Mouse (Mus musculus): ENCODE data around the gene Emc9. TPM values are rescaled to one million over a fixed set of nuclear protein-coding genes. Genes with fewer than 3 reads are reported as not detected.

Gene Emc9
- polyA plus RNA-seq, 1 experiment from 2014 or later, result 7.6 TPM

GRCm38 (mm10) chr14:55596036-55596690 lies 11.1 kb upstream of the Emc9 start:
- no peak overlapping the region for H3K4me3 ChIP-seq (ENCODE audit: low read depth, low read length)
- no peak for DNase-seq (ENCODE audit: low spot score)
- H3K4me2 ChIP-seq (ENCODE audit: low read depth), result no peak overlapping the region
- WGBS, result 79% methylated on average over 13 of the region's 13 CpGs
- peaks cover 7% of the 10 kb centered on the region for H3K4me1 ChIP-seq (ENCODE audit: control insufficient read depth, insufficient read depth, low read length)
- no peak overlapping the region for H3K27ac ChIP-seq (ENCODE audit: low read depth, low read length)
- no peak overlapping the region for H3K9ac ChIP-seq (ENCODE audit: low read length)
- H3K27me3 ChIP-seq (ENCODE audit: control insufficient read depth, insufficient read depth, low read length), result no peaks in the 10 kb centered on the region
- H3K9me3 ChIP-seq (ENCODE audit: control insufficient read depth, low read length), result no peaks in the 10 kb centered on the region
- peaks cover 18% of the 10 kb centered on the region for H3K36me3 ChIP-seq (ENCODE audit: control insufficient read depth, insufficient read depth, low read length)
- no peak for ATAC-seq (ENCODE audit: insufficient read depth, low FRiP score, low TSS enrichment)

- H3K27ac ChIP-seq (ENCODE audit: low read depth, low read length), result no peak overlapping the region; the same call in 1 of the 2 replicates
- DNase-seq (ENCODE audit: low spot score), result no peak
- H3K9ac ChIP-seq (ENCODE audit: low read length), result peak overlapping the region; percentile 83
- H3K9me3 ChIP-seq (ENCODE audit: control insufficient read depth, low read length), result no peaks in the 10 kb centered on the region
- H3K36me3 ChIP-seq (ENCODE audit: control insufficient read depth, insufficient read depth, low read length), result peaks cover 10% of the 10 kb centered on the region
- no peak for ATAC-seq (ENCODE audit: insufficient read depth, low FRiP score, low TSS enrichment)
- WGBS, result 10% methylated on average over 16 of the region's 16 CpGs
- H3K4me1 ChIP-seq (ENCODE audit: control insufficient read depth, insufficient read depth, low read length), result peaks cover 7% of the 10 kb centered on the region
- H3K4me3 ChIP-seq (ENCODE audit: low read depth, low read length), result peak overlapping the region; percentile 85
- H3K4me2 ChIP-seq (ENCODE audit: low read depth), result peak overlapping the region; percentile 98
- no peaks in the 10 kb centered on the region for H3K27me3 ChIP-seq (ENCODE audit: control insufficient read depth, insufficient read depth, low read length)
Measured at GRCm38 (mm10) chr14:55592226-55592625, 7.1 kb upstream of the Emc9 start.

GRCm38 (mm10) chr14:55591331-55591891 lies 6.3 kb upstream of the Emc9 start, which contains the start of gene Rnf31:
TSS of gene Rnf31 (plus strand) at chr14:55591708.
- Histone ChIP-seq H3K9me3 (ENCODE audit: control insufficient read depth, low read length) (no peaks in the 10 kb centered on the region), H3K27ac (ENCODE audit: low read depth, low read length) (peak within 1 kb of the TSS; percentile 86), H3K9ac (ENCODE audit: low read length) (peak within 1 kb of the TSS; percentile 83), H3K4me2 (ENCODE audit: low read depth) (peak within 1 kb of the TSS; percentile 98), H3K27me3 (ENCODE audit: control insufficient read depth, insufficient read depth, low read length) (no peaks in the 10 kb centered on the region), H3K4me1 (ENCODE audit: control insufficient read depth, insufficient read depth, low read length) (peaks cover 7% of the 10 kb centered on the region), H3K4me3 (ENCODE audit: low read depth, low read length) (peak within 1 kb of the TSS; percentile 85), H3K36me3 (ENCODE audit: control insufficient read depth, insufficient read depth, low read length) (peaks cover 8% of the 10 kb centered on the region)
- WGBS, result under 1% methylated on average over 33 of the region's 33 CpGs
- DNase-seq (ENCODE audit: low spot score), result peak; percentile 89
- peak; percentile 86 for ATAC-seq (ENCODE audit: insufficient read depth, low FRiP score, low TSS enrichment)

DNA sequence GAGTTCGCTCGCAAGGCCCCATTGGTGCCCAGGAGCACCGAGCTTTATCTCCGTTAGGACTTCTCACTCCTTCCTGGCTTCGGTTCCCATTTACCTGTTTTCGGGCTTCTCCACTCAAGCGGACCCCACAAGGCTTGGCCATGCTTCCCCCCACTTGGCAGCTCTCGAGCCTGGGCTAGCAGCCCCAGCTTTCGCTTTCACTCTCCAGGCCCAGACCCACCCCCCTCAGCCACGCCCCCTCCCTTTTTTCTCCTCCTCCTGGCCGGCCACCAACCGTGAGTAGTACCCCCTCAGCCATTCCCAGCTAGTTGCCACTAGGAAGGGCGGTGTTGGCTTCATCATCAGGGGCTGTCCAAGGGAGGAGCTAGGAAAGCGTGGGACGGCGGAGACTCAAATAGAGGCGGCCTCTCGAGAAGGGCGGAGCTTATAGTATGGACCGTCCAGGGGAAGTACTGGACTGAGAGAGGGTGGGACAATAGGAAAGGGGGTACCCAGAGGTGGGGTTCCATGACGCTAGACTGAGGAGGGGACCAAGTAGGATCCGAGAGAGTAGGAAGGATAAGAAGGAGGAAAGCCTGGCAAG lies 5.7 kb upstream of the Emc9 start, which contains the start of gene Psme2:
Gene Psme2 (minus strand): TSS at position 366 of the 583 bp plus-strand sequence.
- no peaks in the 10 kb centered on the region for H3K27me3 ChIP-seq (ENCODE audit: control insufficient read depth, insufficient read depth, low read length)
- peak within 1 kb of the TSS; percentile 85 for H3K4me3 ChIP-seq (ENCODE audit: low read depth, low read length)
- peak within 1 kb of the TSS; percentile 86 for H3K27ac ChIP-seq (ENCODE audit: low read depth, low read length)
- WGBS, result under 1% methylated on average over 22 of the region's 22 CpGs
- H3K9me3 ChIP-seq (ENCODE audit: control insufficient read depth, low read length), result no peaks in the 10 kb centered on the region
- DNase-seq (ENCODE audit: low spot score) (peak; percentile 92), ATAC-seq (ENCODE audit: insufficient read depth, low FRiP score, low TSS enrichment) (peak; percentile 96)
- peak within 1 kb of the TSS; percentile 83 for H3K9ac ChIP-seq (ENCODE audit: low read length)
- peaks cover 7% of the 10 kb centered on the region for H3K36me3 ChIP-seq (ENCODE audit: control insufficient read depth, insufficient read depth, low read length)
- peaks cover 7% of the 10 kb centered on the region for H3K4me1 ChIP-seq (ENCODE audit: control insufficient read depth, insufficient read depth, low read length)
- H3K4me2 ChIP-seq (ENCODE audit: low read depth), result peak within 1 kb of the TSS; percentile 98

DNA sequence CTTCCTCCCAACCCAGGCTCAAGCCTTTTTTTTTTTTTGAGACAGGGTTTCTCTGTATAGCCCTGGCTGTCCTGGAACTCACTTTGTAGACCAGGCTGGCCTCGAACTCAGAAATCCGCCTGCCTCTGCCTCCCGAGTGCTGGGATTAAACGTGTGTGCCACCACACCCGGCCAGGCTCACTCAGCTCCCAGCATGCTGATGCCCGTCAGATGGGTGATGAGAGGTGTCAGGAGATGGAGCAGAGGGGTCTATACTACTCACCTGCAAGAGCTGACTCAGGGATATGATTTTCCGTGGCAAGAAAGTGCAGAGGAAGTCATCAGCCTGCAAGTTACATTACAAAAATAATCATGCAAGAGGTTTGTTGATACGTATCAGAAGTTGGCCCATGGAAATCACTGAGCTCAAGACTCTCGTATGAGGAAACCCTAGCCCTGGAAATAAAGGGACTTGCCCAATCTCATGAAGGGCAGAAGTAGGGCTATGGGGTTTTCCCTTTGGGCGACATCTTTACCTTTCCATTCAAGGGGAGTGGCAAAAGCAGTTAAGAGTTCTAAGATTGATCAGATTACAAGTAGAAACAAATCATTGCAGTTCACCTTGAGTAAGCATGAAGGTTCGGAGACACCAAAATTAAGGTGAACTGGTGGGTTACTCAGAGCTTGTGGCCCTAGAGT lies 4.8 kb upstream of the Emc9 start:
- H3K4me3 ChIP-seq (ENCODE audit: low read depth, low read length), result peak overlapping the region; percentile 85
- H3K9me3 ChIP-seq (ENCODE audit: control insufficient read depth, low read length), result no peaks in the 10 kb centered on the region
- no peak overlapping the region for H3K27ac ChIP-seq (ENCODE audit: low read depth, low read length)
- ATAC-seq (ENCODE audit: insufficient read depth, low FRiP score, low TSS enrichment), result no peak
- DNase-seq (ENCODE audit: low spot score), result no peak
- H3K4me1 ChIP-seq (ENCODE audit: control insufficient read depth, insufficient read depth, low read length), result peaks cover 8% of the 10 kb centered on the region
- no peaks in the 10 kb centered on the region for H3K27me3 ChIP-seq (ENCODE audit: control insufficient read depth, insufficient read depth, low read length)
- peak overlapping the region; percentile 83 for H3K9ac ChIP-seq (ENCODE audit: low read length)
- H3K36me3 ChIP-seq (ENCODE audit: control insufficient read depth, insufficient read depth, low read length), result 0 out of 2 replicates have a peak, but pooled peaks cover 2% of the 10 kb centered on the region
- 88% methylated on average over 11 of the region's 11 CpGs for WGBS
- H3K4me2 ChIP-seq (ENCODE audit: low read depth), result peak overlapping the region; percentile 98

DNA sequence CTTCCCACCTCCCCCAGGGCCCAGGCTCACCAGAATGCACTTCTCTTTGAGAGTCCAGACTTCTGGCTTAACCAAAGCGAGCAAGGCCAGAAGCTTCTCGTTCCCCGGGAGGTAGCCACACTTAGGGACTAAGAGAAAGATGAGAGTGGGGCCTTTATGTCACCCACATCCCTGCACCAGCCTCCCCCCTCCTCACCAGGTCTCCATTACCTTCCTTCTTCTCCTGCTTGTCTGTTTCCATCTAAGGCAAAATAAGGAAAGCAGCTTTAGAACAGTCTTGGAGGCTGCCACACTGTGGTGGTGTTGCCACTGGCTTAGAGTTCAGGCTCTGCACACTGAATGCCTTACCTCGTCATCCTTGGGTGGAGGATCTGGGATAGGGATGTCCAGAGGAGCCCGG lies 4.2 kb upstream of the Emc9 start:
- Histone ChIP-seq H3K4me3 (ENCODE audit: low read depth, low read length) (no peak overlapping the region), H3K27me3 (ENCODE audit: control insufficient read depth, insufficient read depth, low read length) (no peaks in the 10 kb centered on the region), H3K9me3 (ENCODE audit: control insufficient read depth, low read length) (no peaks in the 10 kb centered on the region), H3K36me3 (ENCODE audit: control insufficient read depth, insufficient read depth, low read length) (no peaks in the 10 kb centered on the region), H3K4me1 (ENCODE audit: control insufficient read depth, insufficient read depth, low read length) (peaks cover 15% of the 10 kb centered on the region), H3K4me2 (ENCODE audit: low read depth) (no peak overlapping the region), H3K9ac (ENCODE audit: low read length) (no peak overlapping the region), H3K27ac (ENCODE audit: low read depth, low read length) (no peak overlapping the region)
- WGBS, result 92% methylated on average over 5 of the region's 5 CpGs
- no peak for DNase-seq (ENCODE audit: low spot score)
- ATAC-seq (ENCODE audit: insufficient read depth, low FRiP score, low TSS enrichment), result no peak

- H3K9ac ChIP-seq (ENCODE audit: low read length), result no peak overlapping the region
- H3K27me3 ChIP-seq (ENCODE audit: control insufficient read depth, insufficient read depth, low read length), result no peaks in the 10 kb centered on the region
- WGBS, result 81% methylated on average over 2 of the region's 2 CpGs
- H3K4me1 ChIP-seq (ENCODE audit: control insufficient read depth, insufficient read depth, low read length), result peaks cover 8% of the 10 kb centered on the region; the same call in 1 of the 2 replicates
- H3K4me3 ChIP-seq (ENCODE audit: low read depth, low read length), result no peak overlapping the region
- ATAC-seq (ENCODE audit: insufficient read depth, low FRiP score, low TSS enrichment) (no peak), DNase-seq (ENCODE audit: low spot score) (no peak)
- no peak overlapping the region for H3K27ac ChIP-seq (ENCODE audit: low read depth, low read length)
- H3K36me3 ChIP-seq (ENCODE audit: control insufficient read depth, insufficient read depth, low read length), result no peaks in the 10 kb centered on the region
- no peaks in the 10 kb centered on the region for H3K9me3 ChIP-seq (ENCODE audit: control insufficient read depth, low read length)
- H3K4me2 ChIP-seq (ENCODE audit: low read depth), result no peak overlapping the region
Measured at GRCm38 (mm10) chr14:55586149-55586548, 1.0 kb upstream of the Emc9 start.

DNA sequence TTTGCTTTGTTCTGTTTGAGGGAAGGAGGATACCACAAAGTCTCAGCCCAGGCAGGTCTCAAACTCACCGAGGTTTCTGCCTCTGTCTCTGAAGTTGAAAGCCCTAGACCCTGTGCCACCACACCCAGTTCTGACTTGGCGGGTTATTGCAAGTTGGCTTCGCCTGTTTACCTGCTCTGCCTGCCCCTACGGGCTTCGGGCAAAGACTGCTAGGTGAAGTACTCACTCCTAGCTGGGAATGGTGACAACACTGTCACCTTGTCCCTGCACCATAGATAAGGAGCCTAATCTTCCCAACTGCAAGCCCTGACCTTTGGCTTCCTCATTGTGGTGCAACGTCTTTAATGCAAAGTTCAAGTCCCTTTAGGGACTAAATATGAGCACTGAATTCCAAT lies 461 bp upstream of the Emc9 start:
- Histone ChIP-seq H3K4me2 (ENCODE audit: low read depth) (no peak overlapping the region), H3K27ac (ENCODE audit: low read depth, low read length) (no peak overlapping the region), H3K4me3 (ENCODE audit: low read depth, low read length) (no peak overlapping the region), H3K9me3 (ENCODE audit: control insufficient read depth, low read length) (no peaks in the 10 kb centered on the region), H3K36me3 (ENCODE audit: control insufficient read depth, insufficient read depth, low read length) (no peaks in the 10 kb centered on the region), H3K9ac (ENCODE audit: low read length) (no peak overlapping the region), H3K27me3 (ENCODE audit: control insufficient read depth, insufficient read depth, low read length) (no peaks in the 10 kb centered on the region), H3K4me1 (ENCODE audit: control insufficient read depth, insufficient read depth, low read length) (peaks cover 8% of the 10 kb centered on the region; the same call in 1 of the 2 replicates)
- 65% methylated on average over 6 of the region's 6 CpGs for WGBS
- no peak for DNase-seq (ENCODE audit: low spot score)
- no peak for ATAC-seq (ENCODE audit: insufficient read depth, low FRiP score, low TSS enrichment)
